Mouse (Mus musculus): Measurements from ENCODE around the gene Cast. TPM values are rescaled to one million over a fixed set of nuclear protein-coding genes. Genes with fewer than 3 reads are reported as not detected.

Gene Cast
- polyA plus RNA-seq (2015; fragmentation: Nextera tagmentation; extraction: Ambion mirVana): 6.9 and 10.4 TPM in 2 replicates

DNA sequence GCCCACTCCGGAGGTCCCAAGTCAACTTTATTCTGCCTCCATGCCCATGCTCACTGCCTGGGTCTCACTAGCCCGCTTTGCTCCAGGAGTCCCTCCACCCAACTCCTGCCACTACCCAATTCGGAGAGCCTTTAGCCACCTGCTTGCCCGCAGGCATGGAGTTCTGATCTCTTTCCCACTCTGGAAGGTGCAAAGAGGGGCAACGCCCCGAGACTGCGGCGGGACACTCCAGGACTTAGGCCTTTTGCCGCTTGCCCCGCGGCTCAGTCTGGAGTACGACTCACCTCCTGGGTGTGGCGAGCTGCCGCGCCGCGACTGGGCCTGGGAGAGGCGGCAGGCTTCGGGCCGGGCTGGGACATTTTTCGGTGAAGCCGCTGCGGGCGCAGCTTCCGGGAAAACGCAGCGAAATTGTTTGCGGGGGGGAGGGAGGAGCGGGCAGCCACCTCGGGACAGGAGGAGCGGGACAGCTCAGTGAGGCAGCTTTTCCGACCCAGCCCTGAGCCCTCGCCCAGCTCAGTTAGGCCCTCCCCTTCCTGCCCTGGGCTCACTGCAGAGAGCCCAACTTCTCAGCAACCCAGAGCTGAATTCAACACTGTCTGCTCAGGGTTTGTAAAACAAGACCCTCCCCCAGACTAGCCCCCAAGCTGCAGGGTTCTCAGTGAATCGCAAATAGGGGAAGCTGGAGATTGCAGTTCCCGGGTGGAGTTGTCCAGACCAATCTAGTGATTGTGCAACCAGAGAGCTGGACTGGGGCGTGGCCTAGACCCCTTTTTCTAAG, at the start of gene Cast:
Gene Cast (minus strand): TSS at position 659 of the 778 bp plus-strand sequence.
- H3K4me1 ChIP-seq (ENCODE audit: control insufficient read depth, insufficient read depth, low read depth, low read length): no peaks in the 10 kb centered on the region
- H3K4me2 ChIP-seq (ENCODE audit: low read length): peak within 1 kb of the TSS; percentile 100
- no peaks in the 10 kb centered on the region for H3K9me3 ChIP-seq (ENCODE audit: control insufficient read depth, low read length)
- no peaks in the 10 kb centered on the region for H3K27me3 ChIP-seq (replicated peaks; ENCODE audit: control insufficient read depth, insufficient read depth, low read length)
- ATAC-seq: peak; percentile 92
- peak within 1 kb of the TSS; percentile 77 for H3K9ac ChIP-seq (ENCODE audit: low read depth, low read length)
- H3K36me3 ChIP-seq (ENCODE audit: control insufficient read depth, insufficient read depth, low read length): no peaks in the 10 kb centered on the region
- H3K4me3 ChIP-seq (ENCODE audit: low read length): peak within 1 kb of the TSS; percentile 82
- 2% methylated on average over 33 of the region's 36 CpGs for WGBS
- peak within 1 kb of the TSS; percentile 3; the same call in 1 of the 2 replicates for H3K27ac ChIP-seq (ENCODE audit: low read depth, low read length)

DNA sequence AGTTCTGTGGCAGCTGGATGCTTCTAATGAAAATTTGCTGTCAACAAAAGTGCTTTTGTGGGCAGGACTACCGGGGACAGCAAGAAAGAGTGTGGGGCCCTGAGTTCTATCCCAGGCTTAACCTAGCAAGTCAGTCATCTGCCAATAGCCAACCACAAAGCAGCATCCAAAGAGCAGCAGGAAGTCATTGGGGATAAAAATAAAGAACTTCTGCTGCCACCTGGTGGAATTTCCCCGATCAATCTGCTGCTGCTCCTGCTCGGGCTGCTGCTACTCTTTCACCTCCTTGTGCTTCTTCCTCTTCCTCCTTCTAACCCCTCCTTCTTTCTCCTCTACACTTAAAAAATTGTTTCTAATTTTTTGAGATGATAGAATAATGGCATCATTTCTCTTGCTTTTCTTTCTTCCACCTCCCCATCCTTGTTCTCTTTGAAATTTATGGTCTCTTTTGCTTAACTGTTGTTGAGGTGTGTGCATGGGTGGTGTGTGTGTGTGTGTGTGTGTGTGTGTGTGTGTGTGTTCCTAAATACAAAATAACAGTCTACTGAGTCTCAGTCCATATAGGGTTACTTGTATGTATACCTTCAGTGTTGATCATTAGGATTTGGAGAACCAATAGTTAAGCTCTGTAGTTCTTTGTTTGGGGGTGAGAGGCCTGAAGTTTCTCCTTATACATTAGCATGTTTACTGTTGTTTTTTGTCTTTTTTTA, 45.9 kb upstream of the Cast start:
- WGBS: 6% methylated on average over 3 of the region's 3 CpGs
- Histone ChIP-seq H3K36me3 (ENCODE audit: control insufficient read depth, insufficient read depth, low read length) (no peaks in the 10 kb centered on the region), H3K4me3 (ENCODE audit: low read length) (no peak overlapping the region), H3K27me3 (replicated peaks; ENCODE audit: control insufficient read depth, insufficient read depth, low read length) (no peaks in the 10 kb centered on the region), H3K4me1 (ENCODE audit: control insufficient read depth, insufficient read depth, low read depth, low read length) (no peaks in the 10 kb centered on the region), H3K4me2 (ENCODE audit: low read length) (no peak overlapping the region), H3K9ac (ENCODE audit: low read depth, low read length) (no peak overlapping the region), H3K27ac (ENCODE audit: low read depth, low read length) (no peak overlapping the region), H3K9me3 (ENCODE audit: control insufficient read depth, low read length) (no peaks in the 10 kb centered on the region)
- ATAC-seq: peak; percentile 88

DNA sequence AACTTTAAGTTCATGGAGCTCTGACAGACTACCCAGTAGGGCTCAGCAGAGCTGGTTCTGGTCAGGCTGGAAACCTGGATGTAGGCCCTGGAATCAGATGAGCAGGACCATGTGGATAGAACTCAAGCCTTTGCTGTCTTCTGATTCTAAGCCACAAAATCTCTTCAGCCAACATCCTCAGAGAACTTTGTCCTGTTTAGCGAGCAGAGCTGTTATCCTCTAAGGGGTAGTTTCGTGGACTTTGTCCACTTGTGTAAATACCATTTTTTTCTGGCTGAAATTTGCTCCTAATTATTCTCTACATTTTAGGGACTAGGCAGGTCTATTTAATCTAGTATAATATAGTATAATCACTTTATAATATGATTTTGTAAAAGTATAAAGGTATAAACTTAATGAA, 42.2 kb upstream of the Cast start:
- Histone ChIP-seq H3K9me3 (ENCODE audit: control insufficient read depth, low read length) (no peaks in the 10 kb centered on the region), H3K36me3 (ENCODE audit: control insufficient read depth, insufficient read depth, low read length) (no peaks in the 10 kb centered on the region), H3K4me2 (ENCODE audit: low read length) (no peak overlapping the region), H3K27me3 (replicated peaks; ENCODE audit: control insufficient read depth, insufficient read depth, low read length) (no peaks in the 10 kb centered on the region), H3K27ac (ENCODE audit: low read depth, low read length) (no peak overlapping the region), H3K9ac (ENCODE audit: low read depth, low read length) (no peak overlapping the region), H3K4me3 (ENCODE audit: low read length) (no peak overlapping the region), H3K4me1 (ENCODE audit: control insufficient read depth, insufficient read depth, low read depth, low read length) (no peaks in the 10 kb centered on the region)
- 89% methylated on average over 2 of the region's 2 CpGs for WGBS
- no peak for ATAC-seq

DNA sequence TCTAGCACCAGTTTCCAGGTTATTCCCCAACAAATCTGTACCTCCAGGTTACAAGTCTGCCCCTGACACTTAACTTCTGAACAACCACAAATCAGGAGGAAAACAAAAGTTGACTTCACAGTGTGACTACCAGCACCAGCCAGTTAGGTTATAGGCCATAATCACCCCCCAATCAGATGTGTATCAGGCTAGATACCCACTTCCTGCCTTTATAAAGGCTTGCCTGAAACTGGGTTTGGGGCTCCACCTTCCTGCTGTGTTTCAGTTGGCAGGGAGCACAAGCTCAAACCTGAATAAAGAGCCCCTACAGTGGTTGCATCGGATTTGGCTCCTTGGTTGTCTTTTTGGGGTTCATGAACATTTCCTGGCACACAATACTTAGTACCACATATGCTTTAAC, 37.3 kb upstream of the Cast start:
- ATAC-seq: no peak
- 69% methylated on average over 1 of the region's 1 CpGs for WGBS

DNA sequence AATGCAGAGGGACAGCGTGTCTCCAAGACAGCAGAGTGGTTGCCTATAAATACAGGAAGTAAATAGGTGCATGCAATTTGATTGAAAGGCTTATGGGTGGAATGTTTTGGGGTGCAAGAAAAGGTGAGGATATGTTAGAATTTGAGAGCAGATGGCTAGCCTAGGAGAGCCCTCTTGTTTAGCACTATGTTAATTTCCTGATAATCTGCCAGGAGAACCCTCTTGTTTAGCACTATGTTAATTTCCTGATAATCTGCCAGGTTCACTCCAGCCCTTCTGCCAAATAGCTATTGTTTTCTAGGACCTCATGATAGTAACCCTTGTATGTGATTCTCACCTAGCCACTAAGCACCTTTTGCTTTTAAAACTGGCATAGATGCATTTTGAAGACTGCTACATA, 25.9 kb upstream of the Cast start:
- no peaks in the 10 kb centered on the region for H3K9me3 ChIP-seq (ENCODE audit: control insufficient read depth, low read length)
- no peaks in the 10 kb centered on the region for H3K36me3 ChIP-seq (ENCODE audit: control insufficient read depth, insufficient read depth, low read length)
- no peak overlapping the region for H3K4me3 ChIP-seq (ENCODE audit: low read length)
- WGBS: 69% methylated on average over 1 of the region's 1 CpGs
- no peak overlapping the region for H3K4me2 ChIP-seq (ENCODE audit: low read length)
- no peak overlapping the region for H3K9ac ChIP-seq (ENCODE audit: low read depth, low read length)
- H3K27ac ChIP-seq (ENCODE audit: low read depth, low read length): no peak overlapping the region
- no peaks in the 10 kb centered on the region for H3K27me3 ChIP-seq (replicated peaks; ENCODE audit: control insufficient read depth, insufficient read depth, low read length)
- ATAC-seq: no peak
- no peaks in the 10 kb centered on the region for H3K4me1 ChIP-seq (ENCODE audit: control insufficient read depth, insufficient read depth, low read depth, low read length)

More for the DNA sequence above, 37.3 kb upstream of the Cast start:
- Histone ChIP-seq H3K9me3 (ENCODE audit: control insufficient read depth, low read length) (no peaks in the 10 kb centered on the region), H3K9ac (ENCODE audit: low read depth, low read length) (no peak overlapping the region), H3K4me2 (ENCODE audit: low read length) (no peak overlapping the region), H3K36me3 (ENCODE audit: control insufficient read depth, insufficient read depth, low read length) (no peaks in the 10 kb centered on the region), H3K4me1 (ENCODE audit: control insufficient read depth, insufficient read depth, low read depth, low read length) (no peaks in the 10 kb centered on the region), H3K27me3 (replicated peaks; ENCODE audit: control insufficient read depth, insufficient read depth, low read length) (no peaks in the 10 kb centered on the region), H3K4me3 (ENCODE audit: low read length) (no peak overlapping the region), H3K27ac (ENCODE audit: low read depth, low read length) (no peak overlapping the region)

DNA sequence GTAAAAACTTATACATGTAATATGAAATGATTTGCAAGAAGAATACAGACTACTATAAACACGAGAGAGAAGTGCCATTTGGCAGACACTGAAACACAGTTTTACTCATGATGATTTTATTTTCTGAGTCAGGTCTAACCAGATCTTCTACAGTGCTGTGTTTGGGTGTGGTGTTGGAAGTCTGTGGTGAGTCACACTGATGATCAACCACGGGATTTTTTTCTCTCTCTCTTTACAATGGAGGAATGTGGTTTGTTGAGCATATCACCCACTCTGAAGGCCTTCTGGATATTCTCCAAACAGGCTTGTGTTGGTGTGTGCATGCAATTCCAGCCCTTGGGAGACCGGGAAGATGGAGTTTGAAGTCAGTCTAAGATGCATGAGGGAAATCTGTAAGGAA, 13.5 kb upstream of the Cast start:
- no peaks in the 10 kb centered on the region for H3K9me3 ChIP-seq (ENCODE audit: control insufficient read depth, low read length)

DNA sequence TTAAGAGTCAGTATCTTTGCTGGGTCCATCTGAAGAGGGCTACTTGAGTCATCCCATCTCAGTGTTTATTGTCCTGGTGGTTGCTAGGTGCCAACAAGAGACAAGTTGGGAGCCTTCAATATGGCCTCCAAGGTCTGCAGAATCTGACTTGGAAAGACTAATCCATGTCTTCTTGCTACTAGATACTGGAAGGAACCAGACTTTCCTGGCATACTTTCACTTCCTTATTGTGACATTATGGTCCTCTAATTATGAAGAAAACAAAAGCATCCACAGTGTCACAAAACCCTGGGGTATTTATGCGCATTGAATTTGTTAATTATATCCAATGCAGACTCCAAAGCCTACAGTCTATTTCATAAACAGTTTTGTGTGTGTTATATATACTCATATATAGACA, 7.1 kb upstream of the Cast start:
- no peak overlapping the region for H3K4me2 ChIP-seq (ENCODE audit: low read length)
- H3K27ac ChIP-seq (ENCODE audit: low read depth, low read length): no peak overlapping the region
- no peaks in the 10 kb centered on the region for H3K9me3 ChIP-seq (ENCODE audit: control insufficient read depth, low read length)
- no peak for ATAC-seq
- H3K4me1 ChIP-seq (ENCODE audit: control insufficient read depth, insufficient read depth, low read depth, low read length): no peaks in the 10 kb centered on the region
- 93% methylated on average over 1 of the region's 1 CpGs for WGBS
- H3K36me3 ChIP-seq (ENCODE audit: control insufficient read depth, insufficient read depth, low read length): no peaks in the 10 kb centered on the region
- no peak overlapping the region for H3K4me3 ChIP-seq (ENCODE audit: low read length)
- no peak overlapping the region for H3K9ac ChIP-seq (ENCODE audit: low read depth, low read length)
- no peaks in the 10 kb centered on the region for H3K27me3 ChIP-seq (replicated peaks; ENCODE audit: control insufficient read depth, insufficient read depth, low read length)

More for the DNA sequence above, 13.5 kb upstream of the Cast start:
- H3K27ac ChIP-seq (ENCODE audit: low read depth, low read length): no peak overlapping the region
- no peak overlapping the region for H3K9ac ChIP-seq (ENCODE audit: low read depth, low read length)
- no peaks in the 10 kb centered on the region for H3K36me3 ChIP-seq (ENCODE audit: control insufficient read depth, insufficient read depth, low read length)
- no peak for ATAC-seq
- WGBS: 79% methylated on average over 3 of the region's 3 CpGs
- H3K4me3 ChIP-seq (ENCODE audit: low read length): no peak overlapping the region
- H3K4me1 ChIP-seq (ENCODE audit: control insufficient read depth, insufficient read depth, low read depth, low read length): no peaks in the 10 kb centered on the region
- H3K27me3 ChIP-seq (replicated peaks; ENCODE audit: control insufficient read depth, insufficient read depth, low read length): no peaks in the 10 kb centered on the region
- no peak overlapping the region for H3K4me2 ChIP-seq (ENCODE audit: low read length)

DNA sequence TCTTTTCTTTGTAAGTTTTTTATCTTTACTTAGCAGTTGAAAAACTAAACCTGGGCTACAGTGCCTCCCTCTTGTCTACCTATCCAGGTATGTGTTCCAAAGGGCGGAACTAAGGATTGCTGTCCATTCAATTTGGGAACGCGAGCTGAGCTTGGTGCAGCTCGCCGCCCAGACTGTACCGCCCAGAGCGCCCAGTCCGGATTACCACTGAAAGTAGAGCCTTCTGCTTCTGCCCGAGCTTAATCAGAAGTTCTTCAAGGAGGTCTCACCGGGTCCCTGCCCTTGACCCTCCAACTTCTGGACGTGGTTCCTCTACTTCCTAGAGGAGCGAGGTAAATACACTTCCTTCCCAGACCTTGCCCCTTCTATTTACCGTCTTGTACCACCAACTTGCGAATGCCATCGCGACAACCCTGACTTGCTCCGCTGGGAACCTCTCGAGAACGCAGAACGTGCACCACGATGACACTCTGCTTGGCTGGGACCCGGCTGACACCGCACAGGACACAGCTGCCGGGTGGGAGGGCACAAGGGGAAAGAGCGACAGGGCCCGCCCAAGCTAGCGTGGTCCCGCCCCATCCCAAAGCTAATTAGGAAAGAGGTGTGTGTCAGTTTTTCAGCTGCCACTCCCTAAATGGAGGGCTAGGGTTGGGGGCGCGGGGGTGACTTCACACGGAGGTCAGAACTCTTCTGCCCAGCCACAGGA, 1.0 kb downstream of the Cast start:
- H3K27ac ChIP-seq (ENCODE audit: low read depth, low read length): no peak overlapping the region

DNA sequence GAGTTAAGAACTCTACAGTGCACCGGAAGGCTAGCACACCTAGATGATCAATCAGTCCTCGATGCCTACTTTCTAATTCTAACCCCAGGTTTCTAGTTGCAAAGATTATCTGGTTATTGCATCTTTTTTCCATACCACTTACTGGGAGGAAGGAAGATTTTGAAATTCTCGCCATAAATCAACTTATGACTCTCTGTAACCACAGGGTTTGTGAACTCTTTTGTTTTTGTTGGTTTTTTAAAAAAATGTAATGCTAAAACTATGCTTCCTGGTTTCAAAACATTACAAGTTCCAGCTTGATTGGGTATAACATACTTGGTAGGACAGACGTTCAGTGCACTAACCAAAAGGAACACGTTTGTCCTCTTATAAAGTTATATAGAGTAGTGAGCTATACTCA, 1.7 kb downstream of the Cast start:
- ATAC-seq: no peak
- no peak overlapping the region for H3K4me2 ChIP-seq (ENCODE audit: low read length)
- no peak overlapping the region for H3K27ac ChIP-seq (ENCODE audit: low read depth, low read length)
- no peaks in the 10 kb centered on the region for H3K27me3 ChIP-seq (replicated peaks; ENCODE audit: control insufficient read depth, insufficient read depth, low read length)
- no peaks in the 10 kb centered on the region for H3K4me1 ChIP-seq (ENCODE audit: control insufficient read depth, insufficient read depth, low read depth, low read length)
- no peaks in the 10 kb centered on the region for H3K36me3 ChIP-seq (ENCODE audit: control insufficient read depth, insufficient read depth, low read length)
- 64% methylated on average over 5 of the region's 5 CpGs for WGBS
- no peaks in the 10 kb centered on the region for H3K9me3 ChIP-seq (ENCODE audit: control insufficient read depth, low read length)
- H3K4me3 ChIP-seq (ENCODE audit: low read length): no peak overlapping the region
- no peak overlapping the region for H3K9ac ChIP-seq (ENCODE audit: low read depth, low read length)

More for the DNA sequence above, 1.0 kb downstream of the Cast start:
- H3K4me1 ChIP-seq (ENCODE audit: control insufficient read depth, insufficient read depth, low read depth, low read length): no peaks in the 10 kb centered on the region
- H3K9ac ChIP-seq (ENCODE audit: low read depth, low read length): peak overlapping the region; percentile 77
- H3K9me3 ChIP-seq (ENCODE audit: control insufficient read depth, low read length): no peaks in the 10 kb centered on the region
- 1% methylated on average over 31 of the region's 31 CpGs for WGBS
- peak overlapping the region; percentile 100 for H3K4me2 ChIP-seq (ENCODE audit: low read length)
- no peaks in the 10 kb centered on the region for H3K27me3 ChIP-seq (replicated peaks; ENCODE audit: control insufficient read depth, insufficient read depth, low read length)
- H3K36me3 ChIP-seq (ENCODE audit: control insufficient read depth, insufficient read depth, low read length): no peaks in the 10 kb centered on the region
- H3K4me3 ChIP-seq (ENCODE audit: low read length): peak overlapping the region; percentile 82
- peak; percentile 90 for ATAC-seq

All from hindbrain, embryonic 16.5 days (tissue).